Mouse (Mus musculus) adrenal gland, postnatal 36 days (tissue): ENCODE measurements at regions not wholly inside any gene's neighbourhood (a gene's known extent, or its start where the extent isn't known, plus 50 kb on each side); places are given as distances from the start of the nearest gene placed in this dataset.

Experiments
- DNase-seq, 2 experiments: peaks; one replicate each; pipeline ENCODE4 v3.0.0; 2021; ENCODE audit warnings: mixed read lengths in 1 of 2

GRCm38 (mm10) chr5:102287131-102287530, 194.1 kb upstream of the Arhgap24 start:
- DNase-seq: no peak

- DNase-seq: no peak
Measured at GRCm38 (mm10) chr5:102290866-102291265, 190.3 kb upstream of the Arhgap24 start.

GRCm38 (mm10) chr5:102295564-102295963, 185.6 kb upstream of the Arhgap24 start:
- no peak for DNase-seq

GRCm38 (mm10) chr5:102306309-102306708, 174.9 kb upstream of the Arhgap24 start:
- DNase-seq: no peak

- DNase-seq: no peak
Measured at GRCm38 (mm10) chr5:102306718-102307117, 174.5 kb upstream of the Arhgap24 start.

- no peak for DNase-seq
Measured at GRCm38 (mm10) chr5:102311570-102311969, 169.6 kb upstream of the Arhgap24 start.

GRCm38 (mm10) chr5:102328197-102328784, 152.9 kb upstream of the Arhgap24 start:
- no peak for DNase-seq

- DNase-seq: no peak
Measured at GRCm38 (mm10) chr5:102333894-102334293, 147.3 kb upstream of the Arhgap24 start.

- DNase-seq: no peak
Measured at GRCm38 (mm10) chr5:102334442-102335197, 146.6 kb upstream of the Arhgap24 start.

GRCm38 (mm10) chr5:102366481-102366880, 114.7 kb upstream of the Arhgap24 start:
- DNase-seq: no peak

- DNase-seq: no peak
Measured at GRCm38 (mm10) chr5:102373309-102373971, 107.8 kb upstream of the Arhgap24 start.

GRCm38 (mm10) chr5:102373972-102374755, 107.0 kb upstream of the Arhgap24 start:
- no peak for DNase-seq

- DNase-seq: no peak
Measured at GRCm38 (mm10) chr5:102375339-102375738, 105.9 kb upstream of the Arhgap24 start.

- no peak for DNase-seq
Measured at GRCm38 (mm10) chr5:102393941-102394340, 87.2 kb upstream of the Arhgap24 start.

GRCm38 (mm10) chr5:102395608-102396146, 85.5 kb upstream of the Arhgap24 start:
- no peak for DNase-seq

GRCm38 (mm10) chr5:102399006-102399405, 82.2 kb upstream of the Arhgap24 start:
- no peak for DNase-seq

GRCm38 (mm10) chr5:102417642-102418041, 63.5 kb upstream of the Arhgap24 start:
- no peak for DNase-seq

GRCm38 (mm10) chr5:102419089-102419488, 62.1 kb upstream of the Arhgap24 start:
- peak in 1 of 2 experiments; percentile 24 for DNase-seq

GRCm38 (mm10) chr5:102424636-102425242, 56.5 kb upstream of the Arhgap24 start:
- no peak for DNase-seq

- DNase-seq: no peak
Measured at GRCm38 (mm10) chr5:102428310-102428709, 52.9 kb upstream of the Arhgap24 start.
